Mouse (Mus musculus) kidney, postnatal 0 days (tissue): ENCODE measurements at regions not wholly inside any gene's neighbourhood (a gene's known extent, or its start where the extent isn't known, plus 50 kb on each side); places are given as distances from the start of the nearest gene placed in this dataset.

Source experiments
- ATAC-seq: fragments of 200-750 bp; cut with Nextera tagmentation; replicated peaks from 2 replicates; pipeline ENCODE4 v1.8.0; 2017; ENCODE audit warnings: low read depth, moderate number of reproducible peaks, moderate TSS enrichment, moderate library complexity; ENCODE audit not compliant: low FRiP score
- DNase-seq: peaks from one replicate; pipeline ENCODE4 v3.0.0-alpha.2; 2016; ENCODE audit warnings: low spot score
- H3K27ac ChIP-seq: fragments of 300-500 bp; sonication (generic); 2 replicates; pipeline ENCODE4 v1.5.1; 2014; ENCODE audit warnings: mild to moderate bottlenecking
- H3K27me3 ChIP-seq: fragments of 300-500 bp; sonication (generic); 2 replicates; pipeline ENCODE4 v1.6.1; 2014; ENCODE audit warnings: low read length, mixed read lengths; ENCODE audit not compliant: insufficient read depth
- H3K36me3 ChIP-seq: fragments of 300-500 bp; sonication (generic); 2 replicates; pipeline ENCODE4 v1.6.1; 2014; ENCODE audit warnings: low read length, mixed read lengths; ENCODE audit not compliant: insufficient read depth
- H3K4me1 ChIP-seq: fragments of 300-500 bp; sonication (generic); replicated peaks from 2 replicates; pipeline ENCODE4 v1.6.1; 2014; ENCODE audit warnings: antibody characterized with exemption, low read length, mixed read lengths; ENCODE audit not compliant: insufficient read depth
- H3K4me2 ChIP-seq: fragments of 300-500 bp; sonication (generic); 2 replicates; pipeline ENCODE4 v1.6.1; 2014; ENCODE audit warnings: mild to moderate bottlenecking, low read length, moderate library complexity, mixed read lengths
- H3K4me3 ChIP-seq: fragments of 300-500 bp; sonication (generic); replicated peaks from 2 replicates; pipeline ENCODE4 v1.5.1; 2014; ENCODE audit warnings: low read depth, low read length
- H3K9ac ChIP-seq: fragments of 300-500 bp; sonication (generic); 2 replicates; pipeline ENCODE4 v1.6.1; 2014; ENCODE audit warnings: low read depth, low read length
- H3K9me3 ChIP-seq: fragments of 300-500 bp; sonication (generic); replicated peaks from 2 replicates; pipeline ENCODE4 v1.6.1; 2016; ENCODE audit warnings: low read length, inconsistent platforms, mixed read lengths
- CTCF ChIP-seq: IDR thresholded peaks from 2 replicates; pipeline ENCODE4 v1.5.1; 2016; ENCODE audit warnings: antibody characterized with exemption, low read depth, mild to moderate bottlenecking, moderate library complexity
- WGBS: fragments of 180-500 bp; shearing (Covaris S2); extraction: QIAGEN DNeasy Blood & Tissue Kit; methylation state at CpG from one replicate; pipeline ENCODE4 v1.1.7; 2014; 5-methylcytosine and 5-hydroxymethylcytosine counted together

GRCm38 (mm10) chr5:111812581-111812980 lies 78.9 kb downstream of the Gm26897 start:
- no peaks in the 10 kb centered on the region for H3K36me3 ChIP-seq
- TF ChIP-seq CTCF = no peak
- no peaks in the 10 kb centered on the region for H3K4me1 ChIP-seq
- no peak overlapping the region for H3K4me2 ChIP-seq
- no peak overlapping the region for H3K27ac ChIP-seq
- H3K9me3 ChIP-seq = no peaks in the 10 kb centered on the region
- no peak overlapping the region for H3K9ac ChIP-seq
- H3K4me3 ChIP-seq = no peak overlapping the region
- WGBS = 39% methylated on average over 7 of the region's 7 CpGs
- DNase-seq = peak; percentile 68
- H3K27me3 ChIP-seq = no peaks in the 10 kb centered on the region; the same call in 1 of the 2 replicates
- ATAC-seq = no peak

GRCm38 (mm10) chr5:111813090-111813753 lies 79.5 kb downstream of the Gm26897 start:
- Histone ChIP-seq H3K27me3 (no peaks in the 10 kb centered on the region; the same call in 1 of the 2 replicates), H3K4me1 (no peaks in the 10 kb centered on the region), H3K9ac (no peak overlapping the region), H3K36me3 (no peaks in the 10 kb centered on the region), H3K9me3 (no peaks in the 10 kb centered on the region), H3K4me2 (no peak overlapping the region), H3K27ac (no peak overlapping the region), H3K4me3 (no peak overlapping the region)
- no peak for DNase-seq
- ATAC-seq = no peak
- 75% methylated on average over 6 of the region's 6 CpGs for WGBS
- TF ChIP-seq CTCF = no peak

- DNase-seq (no peak), ATAC-seq (no peak)
- H3K27ac ChIP-seq = no peak overlapping the region
- H3K4me3 ChIP-seq = no peak overlapping the region
- H3K4me1 ChIP-seq = no peaks in the 10 kb centered on the region
- H3K27me3 ChIP-seq = no peaks in the 10 kb centered on the region; the same call in 1 of the 2 replicates
- H3K9ac ChIP-seq = no peak overlapping the region
- H3K36me3 ChIP-seq = no peaks in the 10 kb centered on the region
- WGBS = 87% methylated on average over 20 of the region's 20 CpGs
- no peak overlapping the region for H3K4me2 ChIP-seq
- H3K9me3 ChIP-seq = no peaks in the 10 kb centered on the region
- TF ChIP-seq CTCF = no peak
Measured at GRCm38 (mm10) chr5:111814893-111815760, 81.4 kb downstream of the Gm26897 start.

GRCm38 (mm10) chr5:111820963-111821362 lies 87.2 kb downstream of the Gm26897 start:
- H3K9ac ChIP-seq = no peak overlapping the region
- no peak for TF ChIP-seq CTCF
- no peaks in the 10 kb centered on the region for H3K36me3 ChIP-seq
- no peak for DNase-seq
- H3K27ac ChIP-seq = no peak overlapping the region
- H3K4me2 ChIP-seq = no peak overlapping the region
- no peaks in the 10 kb centered on the region; the same call in 1 of the 2 replicates for H3K4me1 ChIP-seq
- WGBS = 86% methylated on average over 9 of the region's 9 CpGs
- H3K27me3 ChIP-seq = no peaks in the 10 kb centered on the region
- no peak overlapping the region for H3K4me3 ChIP-seq
- no peaks in the 10 kb centered on the region for H3K9me3 ChIP-seq
- no peak for ATAC-seq

- Histone ChIP-seq H3K4me1 (no peaks in the 10 kb centered on the region; the same call in 1 of the 2 replicates), H3K4me2 (no peak overlapping the region), H3K27me3 (no peaks in the 10 kb centered on the region), H3K9me3 (no peaks in the 10 kb centered on the region), H3K27ac (no peak overlapping the region), H3K4me3 (no peak overlapping the region), H3K36me3 (no peaks in the 10 kb centered on the region), H3K9ac (no peak overlapping the region)
- DNase-seq = no peak
- no peak for ATAC-seq
- peak; percentile 18; the same call in 1 of the 2 replicates for TF ChIP-seq CTCF
Measured at GRCm38 (mm10) chr5:111822882-111823281, 89.2 kb downstream of the Gm26897 start.

- H3K36me3 ChIP-seq = no peaks in the 10 kb centered on the region
- H3K4me2 ChIP-seq = no peak overlapping the region
- H3K4me1 ChIP-seq = no peaks in the 10 kb centered on the region; the same call in 1 of the 2 replicates
- DNase-seq (peak; percentile 69), ATAC-seq (no peak; the same call in 1 of the 2 replicates)
- H3K27ac ChIP-seq = no peak overlapping the region
- WGBS = 20% methylated on average over 4 of the region's 4 CpGs
- no peaks in the 10 kb centered on the region for H3K9me3 ChIP-seq
- H3K27me3 ChIP-seq = no peaks in the 10 kb centered on the region
- no peak for TF ChIP-seq CTCF
- H3K9ac ChIP-seq = no peak overlapping the region
- H3K4me3 ChIP-seq = no peak overlapping the region
Measured at GRCm38 (mm10) chr5:111823420-111823819, 89.7 kb downstream of the Gm26897 start.
